Mouse (Mus musculus) intestine, postnatal 0 days (tissue): Measurements from ENCODE around the gene 1700066M21Rik. TPM values are rescaled to one million over a fixed set of nuclear protein-coding genes. Genes with fewer than 3 reads are reported as not detected.

Experiments
- ATAC-seq: fragments of 200-750 bp; cut with Nextera tagmentation; 2 replicates; pipeline ENCODE4 v1.8.0; 2017; ENCODE audit warnings: mild to moderate bottlenecking, moderate TSS enrichment, moderate library complexity
- H3K27ac ChIP-seq: fragments of 300-500 bp; sonication (generic); 2 replicates; pipeline ENCODE4 v1.5.1; 2014; ENCODE audit warnings: mild to moderate bottlenecking, low read depth, low read length, moderate library complexity
- H3K27me3 ChIP-seq: fragments of 300-500 bp; sonication (generic); replicated peaks from 2 replicates; pipeline ENCODE4 v1.6.1; 2014; ENCODE audit warnings: low read length, mixed read lengths; ENCODE audit not compliant: control insufficient read depth, insufficient read depth
- H3K36me3 ChIP-seq: fragments of 300-500 bp; sonication (generic); 2 replicates; pipeline ENCODE4 v1.6.1; 2014; ENCODE audit warnings: mild to moderate bottlenecking, moderate library complexity; ENCODE audit not compliant: control insufficient read depth, insufficient read depth
- H3K4me1 ChIP-seq: fragments of 300-500 bp; sonication (generic); replicated peaks from 2 replicates; pipeline ENCODE4 v1.6.1; 2014; ENCODE audit warnings: antibody characterized with exemption, low read length, mixed read lengths; ENCODE audit not compliant: control insufficient read depth, insufficient read depth
- H3K4me2 ChIP-seq: fragments of 300-500 bp; sonication (generic); replicated peaks from 2 replicates; pipeline ENCODE4 v1.6.1; 2014; ENCODE audit warnings: low read depth, mild to moderate bottlenecking, moderate library complexity
- H3K4me3 ChIP-seq: fragments of 300-500 bp; sonication (generic); 2 replicates; pipeline ENCODE4 v1.5.1; 2014; ENCODE audit warnings: low read depth, low read length
- H3K9ac ChIP-seq: fragments of 300-500 bp; sonication (generic); 2 replicates; pipeline ENCODE4 v1.6.1; 2014; ENCODE audit warnings: mild to moderate bottlenecking, low read depth, low read length
- H3K9me3 ChIP-seq: fragments of 300-500 bp; sonication (generic); 2 replicates; pipeline ENCODE4 v1.6.1; 2016; ENCODE audit warnings: mixed run types; ENCODE audit not compliant: control insufficient read depth
- CTCF ChIP-seq: sonication (generic); IDR thresholded peaks from 2 replicates; pipeline ENCODE4 v1.5.1; 2016; ENCODE audit warnings: low read depth, mild to moderate bottlenecking, control low read depth, antibody characterized with exemption, moderate library complexity
- WGBS: fragments of 180-500 bp; shearing (Covaris S2); extraction: QIAGEN DNeasy Blood & Tissue Kit; methylation state at CpG from one replicate; pipeline ENCODE4 v1.1.7; 2014; 5-methylcytosine and 5-hydroxymethylcytosine counted together
- polyA plus RNA-seq: library from polyadenylated mRNA; unstranded; fragments of >200 nt; fragmentation: Nextera tagmentation; extraction: Ambion mirVana; gene quantifications from 2 replicates; pipeline ENCODE4 v1.2.1, GENCODE M21; 2015

1700066M21Rik gene
- polyA plus RNA-seq, 1 experiment from 2014 or later, result 4.8 TPM

DNA sequence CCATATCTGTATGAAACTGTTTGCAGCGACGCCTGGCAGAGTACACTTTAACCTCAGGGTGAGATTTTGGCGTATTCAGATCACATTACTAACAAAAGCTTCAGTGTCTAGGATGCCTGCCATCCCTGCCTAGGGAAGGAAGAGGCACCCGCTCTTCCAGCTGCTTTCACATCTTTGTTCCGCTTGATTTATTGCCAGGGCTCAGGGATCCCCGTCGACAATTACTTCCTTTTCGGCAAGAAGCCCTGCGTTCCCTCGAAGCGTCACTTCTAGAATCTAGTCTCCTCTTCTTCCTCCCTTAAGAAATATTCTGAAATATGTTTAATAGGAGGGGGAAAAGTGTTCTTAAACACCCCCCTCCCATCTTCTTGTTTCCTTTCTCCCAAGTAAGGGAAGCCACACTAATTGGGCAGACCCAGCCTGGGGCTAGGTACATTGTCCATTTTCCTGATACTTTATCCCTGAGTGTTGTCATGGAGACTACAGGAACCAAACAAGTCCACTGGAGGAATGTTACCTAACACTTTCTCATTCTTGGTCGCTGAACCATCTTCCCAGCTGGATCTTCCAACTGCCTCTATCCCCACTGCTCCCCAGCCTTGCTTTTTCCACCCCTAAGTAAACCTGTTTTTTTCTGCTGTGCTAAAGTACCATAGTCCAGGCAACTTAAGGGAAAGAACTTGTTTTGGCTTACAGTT is 52.5 kb downstream of the 1700066M21Rik start:
- no peak for ATAC-seq
- H3K9me3 ChIP-seq, result no peaks in the 10 kb centered on the region
- 13% methylated on average over 12 of the region's 12 CpGs for WGBS
- no peaks in the 10 kb centered on the region for H3K27me3 ChIP-seq
- 0 out of 2 replicates have a peak overlapping the region, but pooled peaks have one; percentile 0 for H3K4me3 ChIP-seq
- H3K36me3 ChIP-seq, result no peaks in the 10 kb centered on the region
- H3K4me2 ChIP-seq, result peak overlapping the region; percentile 43
- H3K9ac ChIP-seq, result no peak overlapping the region
- no peak overlapping the region for H3K27ac ChIP-seq
- no peaks in the 10 kb centered on the region for H3K4me1 ChIP-seq
- peak; percentile 18; the same call in 1 of the 2 replicates for TF ChIP-seq CTCF

DNA sequence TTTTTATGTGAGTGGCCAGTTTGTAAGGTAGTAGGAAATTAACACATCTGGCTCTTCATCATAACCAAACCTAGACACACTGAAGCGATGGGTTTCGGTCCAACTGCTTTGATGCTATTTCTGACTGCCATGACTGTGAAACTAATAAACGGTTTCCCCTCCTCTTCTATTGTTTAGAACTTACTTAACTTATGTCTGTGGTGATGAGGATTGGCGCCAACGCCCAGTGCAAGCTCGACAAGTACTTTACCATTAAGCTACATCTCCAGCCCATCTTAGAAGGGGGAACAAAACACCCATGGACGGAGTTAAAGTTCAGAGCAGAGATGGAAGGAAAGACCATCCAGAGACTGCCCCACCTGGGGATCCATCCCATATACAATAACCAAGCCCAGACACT is 55.7 kb downstream of the 1700066M21Rik start:
- WGBS, result 90% methylated on average over 7 of the region's 7 CpGs
- H3K4me2 ChIP-seq, result no peak overlapping the region
- H3K9ac ChIP-seq, result no peak overlapping the region
- TF ChIP-seq CTCF, result no peak
- H3K27ac ChIP-seq, result no peak overlapping the region
- ATAC-seq, result no peak
- H3K9me3 ChIP-seq, result no peaks in the 10 kb centered on the region
- H3K27me3 ChIP-seq, result no peaks in the 10 kb centered on the region
- no peak overlapping the region for H3K4me3 ChIP-seq
- no peaks in the 10 kb centered on the region for H3K36me3 ChIP-seq
- no peaks in the 10 kb centered on the region for H3K4me1 ChIP-seq

Other genes starting within 250 kb of the 1700066M21Rik start
- 13.7 and 14.7 TPM in 2 replicates for gene Maip1, start 28.7 kb downstream of the 1700066M21Rik start, polyA plus RNA-seq
- gene Tyw5, start 29.5 kb downstream of the 1700066M21Rik start, polyA plus RNA-seq, result 14.0 and 15.4 TPM in 2 replicates